Mouse (Mus musculus) cerebellum, adult 2 months (tissue): ENCODE results near the gene Mlip.

Experiments
- CTCF ChIP-seq: fragments of 200-500 bp; IDR thresholded peaks from 2 replicates; pipeline ENCODE4 v1.5.1; 2011; ENCODE audit warnings: low read depth, mild to moderate bottlenecking, control low read depth, low read length, moderate library complexity, borderline replicate concordance; ENCODE audit not compliant: insufficient read depth
- POLR2A ChIP-seq: fragments of 200-500 bp; IDR thresholded peaks from 2 replicates; pipeline ENCODE4 v1.6.1; 2011; ENCODE audit warnings: low read length, control low read depth, borderline replicate concordance; ENCODE audit not compliant: insufficient read depth

DNA sequence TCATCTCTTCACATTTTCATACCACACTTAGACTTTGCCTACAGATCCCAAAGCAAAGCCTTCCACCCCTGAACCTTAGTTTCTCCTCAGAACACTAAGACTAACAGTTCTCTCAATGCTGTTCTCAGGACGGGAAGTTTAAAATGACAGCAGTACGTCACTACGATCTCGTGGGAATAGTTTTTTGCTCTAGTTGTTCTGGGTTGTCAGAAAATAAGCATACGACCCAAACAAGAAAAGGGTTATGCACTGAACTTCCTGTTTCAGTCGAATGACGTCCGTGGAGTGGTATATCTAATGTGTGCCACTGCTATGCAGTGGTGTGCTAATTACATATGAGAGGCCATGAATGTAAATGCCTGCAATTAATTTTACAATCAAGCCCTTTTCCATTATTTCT, 7.9 kb upstream of the Mlip start:
- TF ChIP-seq POLR2A (no peak), CTCF (no peak)
